8 mouse cellular contexts compared by ENCODE assay signal in the genomic region with DNA sequence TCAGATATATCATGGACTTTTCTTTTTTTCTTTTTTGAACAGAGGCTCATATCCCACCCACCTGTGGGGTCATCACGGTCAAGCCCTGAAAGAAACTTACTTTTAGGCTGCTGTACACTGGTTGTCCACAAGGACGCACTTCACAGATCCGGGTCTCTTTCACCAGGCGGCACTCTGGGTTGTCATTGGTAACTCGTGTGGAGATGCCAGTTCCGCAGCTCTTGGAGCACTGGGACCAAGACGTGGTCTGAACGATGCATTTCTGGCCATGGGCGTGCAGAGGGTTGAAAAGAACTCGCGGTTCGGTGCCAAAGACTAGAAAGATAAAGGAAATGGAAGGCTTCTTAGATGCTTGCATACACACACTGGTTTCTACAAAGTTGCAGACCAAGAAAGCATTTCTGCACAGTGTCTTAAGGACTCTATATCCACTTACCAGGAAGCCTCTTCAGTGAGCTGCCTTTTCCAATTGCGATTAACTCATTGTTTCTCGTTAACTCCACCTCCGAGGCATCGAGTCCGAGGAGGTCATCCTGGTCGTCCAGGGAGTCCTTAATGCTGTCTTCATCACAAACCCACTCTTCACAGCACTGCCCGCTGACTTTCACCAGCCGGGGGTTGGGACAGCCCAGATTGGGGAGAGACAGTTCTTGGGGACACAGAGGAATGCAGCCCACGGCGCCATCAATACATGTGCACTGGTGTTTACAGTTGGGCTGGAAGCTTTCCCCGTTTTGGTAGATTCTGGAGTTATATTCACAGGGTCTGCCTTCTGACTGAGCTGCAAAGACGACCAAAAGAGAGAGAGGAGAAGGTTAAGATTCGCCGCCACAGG. TPM values are rescaled to one million over a fixed set of nuclear protein-coding genes. Genes with fewer than 3 reads are reported as not detected.
DNase-seq lines count a peak whose midpoint lies in the region; ATAC-seq lines count a peak whose summit lies in the region.

No protein-coding gene starts in this region.

- H3K27me3 ChIP-seq in forebrain, embryonic 15.5 days = peaks cover 8% of the 10 kb centered on the region
- H3K27me3 ChIP-seq in kidney, embryonic 16.5 days (ENCODE audit: insufficient read depth, low read length) = no peaks in the 10 kb centered on the region

- peak overlapping the region; percentile 60; the same call in 1 of the 2 replicates for H3K9ac ChIP-seq in forebrain, embryonic 15.5 days (replicated peaks)
- H3K9ac ChIP-seq in kidney, embryonic 16.5 days (replicated peaks; ENCODE audit: low read length) = peak overlapping the region; percentile 90

- H3K4me1 ChIP-seq in forebrain, embryonic 15.5 days = peaks cover 69% of the 10 kb centered on the region
- H3K4me1 ChIP-seq in kidney, embryonic 16.5 days (ENCODE audit: insufficient read depth, low read length) = peaks cover 45% of the 10 kb centered on the region

- peak; percentile 64 for DNase-seq in 3134 (ENCODE audit: extremely low read depth, insufficient read length, low spot score)
- peak; percentile 78 for DNase-seq in Muller cell, postnatal 12 days (ENCODE audit: inconsistent ontology term)
- peak; percentile 77 for DNase-seq in mesoderm, embryonic 11.5 days (ENCODE audit: low read depth, low spot score)
- no peak for DNase-seq in layer of hippocampus, adult 9-10 months (ENCODE audit: low spot score)
- DNase-seq in cerebellum, adult 9-11 months = no peak
- DNase-seq in urinary bladder, postnatal 14 days (ENCODE audit: low spot score) = no peak

- H3K4me3 ChIP-seq in forebrain, embryonic 15.5 days = peak overlapping the region; percentile 51
- H3K4me3 ChIP-seq in kidney, embryonic 16.5 days (ENCODE audit: low read length) = peak overlapping the region; percentile 81

- ATAC-seq in forebrain, embryonic 15.5 days (replicated peaks) = no peak
- ATAC-seq in kidney, embryonic 16.5 days (ENCODE audit: low FRiP score, low TSS enrichment) = no peak

- H3K27ac ChIP-seq in forebrain, embryonic 15.5 days (replicated peaks) = peak overlapping the region; percentile 69; the same call in 1 of the 2 replicates
- H3K27ac ChIP-seq in kidney, embryonic 16.5 days (ENCODE audit: low read length) = peak overlapping the region; percentile 89; the same call in 1 of the 2 replicates

- no peaks in the 10 kb centered on the region for H3K9me3 ChIP-seq in forebrain, embryonic 15.5 days
- H3K9me3 ChIP-seq in kidney, embryonic 16.5 days (ENCODE audit: low read length) = no peaks in the 10 kb centered on the region

- peak overlapping the region; percentile 76 for H3K4me2 ChIP-seq in forebrain, embryonic 15.5 days (replicated peaks)
- H3K4me2 ChIP-seq in kidney, embryonic 16.5 days (replicated peaks; ENCODE audit: low read depth, low read length) = peak overlapping the region; percentile 90

- H3K36me3 ChIP-seq in forebrain, embryonic 15.5 days = no peaks in the 10 kb centered on the region
- peaks cover 10% of the 10 kb centered on the region; the same call in 1 of the 2 replicates for H3K36me3 ChIP-seq in kidney, embryonic 16.5 days (ENCODE audit: insufficient read depth, low read length)

- 7% methylated on average over 26 of the region's 26 CpGs for WGBS in forebrain, embryonic 15.5 days
- 23% methylated on average over 26 of the region's 26 CpGs for WGBS in kidney, embryonic 16.5 days

RNA-seq across cellular contexts. Expression of a gene that starts 1.5 kb away (rescaled TPM):
- polyA plus RNA-seq in forebrain, embryonic 15.5 days (2015; fragmentation: Nextera tagmentation; extraction: Ambion mirVana) = 27.2 and 30.1 TPM in 2 replicates
- polyA plus RNA-seq in kidney, embryonic 16.5 days (2015; fragmentation: Nextera tagmentation; extraction: Ambion mirVana) = 78.3 and 81.5 TPM in 2 replicates

Comparison
In these comparisons a context has a peak if more than half of its experiments do, and no peak if none do; other contexts are left out.
1. DNase-seq: peak in 3134 (single experiment), Muller cell, postnatal 12 days (single experiment) and mesoderm, embryonic 11.5 days (single experiment); none in layer of hippocampus, adult 9-10 months (single experiment), cerebellum, adult 9-11 months (single experiment) and urinary bladder, postnatal 14 days (single experiment).